Mouse (Mus musculus): ENCODE data around the gene Dock2.

- TF ChIP-seq CTCF (IDR thresholded peaks at IDR 0.05; ENCODE audit: insufficient read depth, low read length) (no peak), POLR2A (IDR thresholded peaks at IDR 0.05; ENCODE audit: borderline replicate concordance, extremely low read depth, low read depth, low read length) (no peak)
These were observed 5.3 kb downstream of the Dock2 start for GRCm38 (mm10) chr11:34778351-34778750.

Measured in lung, adult 2 months (tissue).